Mouse (Mus musculus) heart, postnatal 25 days (tissue): ENCODE data around the gene Esrrg. TPM values are rescaled to one million over a fixed set of nuclear protein-coding genes. Genes with fewer than 3 reads are reported as not detected.

Experiments
- DNase-seq: peaks from one replicate; pipeline ENCODE4 v3.0.0; 2022; ENCODE audit warnings: low spot score
- intact Hi-C: fragments of 180-260 bp; cut with DNase I; formaldehyde crosslinking; loops from one replicate; pipeline ENCODE4 v1.15.1; 2025
- total RNA-seq, 2 experiments: library from RNA; stranded (reverse); gene quantifications; 2 replicates each; pipeline ENCODE4 v1.2.3; 2021

Esrrg gene
- total RNA-seq, 2 experiments from 2014 or later: 39.5 to 44.0 TPM

GRCm38 (mm10) chr1:187888142-187888541 lies 279.6 kb downstream of the Esrrg start:
- DNase-seq: no peak
- intact Hi-C loops: no loop called here

- DNase-seq: no peak
- intact Hi-C loops: no loop called here
Measured at GRCm38 (mm10) chr1:187889096-187889495, 280.5 kb downstream of the Esrrg start.

- intact Hi-C loops: no loop called here
- no peak for DNase-seq
Measured at GRCm38 (mm10) chr1:187891262-187891661, 282.7 kb downstream of the Esrrg start.

- DNase-seq: no peak
Measured at GRCm38 (mm10) chr1:187895459-187895858, 286.9 kb downstream of the Esrrg start.

GRCm38 (mm10) chr1:187896291-187896690 lies 287.7 kb downstream of the Esrrg start:
- intact Hi-C loops: no loop called here

More at GRCm38 (mm10) chr1:187895459-187895858, 286.9 kb downstream of the Esrrg start:
- intact Hi-C loops: no loop called here

GRCm38 (mm10) chr1:187896910-187897309 lies 288.3 kb downstream of the Esrrg start:
- no peak for DNase-seq
- intact Hi-C loops: no loop called here

More at GRCm38 (mm10) chr1:187896291-187896690, 287.7 kb downstream of the Esrrg start:
- DNase-seq: no peak

- DNase-seq: no peak
Measured at GRCm38 (mm10) chr1:187899541-187899940, 290.9 kb downstream of the Esrrg start.

GRCm38 (mm10) chr1:187900756-187901155 lies 292.2 kb downstream of the Esrrg start:
- no peak for DNase-seq
- intact Hi-C loops: no loop called here

More at GRCm38 (mm10) chr1:187899541-187899940, 290.9 kb downstream of the Esrrg start:
- intact Hi-C loops: no loop called here

GRCm38 (mm10) chr1:187902176-187902575 lies 293.6 kb downstream of the Esrrg start:
- no peak for DNase-seq
- intact Hi-C loops: no loop called here

GRCm38 (mm10) chr1:187904731-187905130 lies 296.1 kb downstream of the Esrrg start:
- intact Hi-C loops: no loop called here
- no peak for DNase-seq

GRCm38 (mm10) chr1:187907407-187907806 lies 298.8 kb downstream of the Esrrg start:
- intact Hi-C loops: no loop called here
- DNase-seq: no peak

GRCm38 (mm10) chr1:187907871-187908270 lies 299.3 kb downstream of the Esrrg start:
- DNase-seq: no peak
- intact Hi-C loops: no loop called here

GRCm38 (mm10) chr1:187910718-187911117 lies 302.1 kb downstream of the Esrrg start:
- DNase-seq: peak; percentile 28
- intact Hi-C loops: no loop called here

- intact Hi-C loops: no loop called here
- no peak for DNase-seq
Measured at GRCm38 (mm10) chr1:187911201-187911600, 302.6 kb downstream of the Esrrg start.

GRCm38 (mm10) chr1:187918303-187918702 lies 309.7 kb downstream of the Esrrg start:
- intact Hi-C loops: no loop called here
- DNase-seq: no peak

GRCm38 (mm10) chr1:187918939-187919338 lies 310.3 kb downstream of the Esrrg start:
- intact Hi-C loops: no loop called here
- DNase-seq: no peak

GRCm38 (mm10) chr1:187920156-187920777 lies 311.7 kb downstream of the Esrrg start:
- intact Hi-C loops: no loop called here
- no peak for DNase-seq

GRCm38 (mm10) chr1:187931146-187931545 lies 322.6 kb downstream of the Esrrg start:
- intact Hi-C loops: no loop called here

GRCm38 (mm10) chr1:187938652-187939051 lies 330.1 kb downstream of the Esrrg start:
- DNase-seq: no peak
- intact Hi-C loops: no loop called here

More at GRCm38 (mm10) chr1:187931146-187931545, 322.6 kb downstream of the Esrrg start:
- DNase-seq: no peak

- intact Hi-C loops: no loop called here
Measured at GRCm38 (mm10) chr1:187939078-187939477, 330.5 kb downstream of the Esrrg start.

GRCm38 (mm10) chr1:187951506-187951905 lies 342.9 kb downstream of the Esrrg start:
- intact Hi-C loops: no loop called here
- no peak for DNase-seq

More at GRCm38 (mm10) chr1:187939078-187939477, 330.5 kb downstream of the Esrrg start:
- no peak for DNase-seq

GRCm38 (mm10) chr1:187956702-187957101 lies 348.1 kb downstream of the Esrrg start:
- intact Hi-C loops: no loop called here
- no peak for DNase-seq
